Mouse (Mus musculus) monocyte, adult 5-6 weeks (primary cell): ENCODE results near the gene Taar8a. TPM values are rescaled to one million over a fixed set of nuclear protein-coding genes. Genes with fewer than 3 reads are reported as not detected.

ENCODE experiments used
- ATAC-seq: fragments of 153-309, 156-312 bp; replicated peaks from 2 replicates; pipeline ENCODE4 v1.8.0; 2017; ENCODE audit warnings: mild to moderate bottlenecking; ENCODE audit not compliant: low TSS enrichment, insufficient number of reproducible peaks, severe bottlenecking, poor library complexity, low FRiP score
- total RNA-seq: library from RNA; stranded (forward); fragments of 200-1000, 200-491, 200-594 nt; gene quantifications from 3 replicates; pipeline ENCODE4 v1.2.3, GENCODE M21; 2017

Taar8a gene
- total RNA-seq, 1 experiment from 2014 or later: not detected

DNA sequence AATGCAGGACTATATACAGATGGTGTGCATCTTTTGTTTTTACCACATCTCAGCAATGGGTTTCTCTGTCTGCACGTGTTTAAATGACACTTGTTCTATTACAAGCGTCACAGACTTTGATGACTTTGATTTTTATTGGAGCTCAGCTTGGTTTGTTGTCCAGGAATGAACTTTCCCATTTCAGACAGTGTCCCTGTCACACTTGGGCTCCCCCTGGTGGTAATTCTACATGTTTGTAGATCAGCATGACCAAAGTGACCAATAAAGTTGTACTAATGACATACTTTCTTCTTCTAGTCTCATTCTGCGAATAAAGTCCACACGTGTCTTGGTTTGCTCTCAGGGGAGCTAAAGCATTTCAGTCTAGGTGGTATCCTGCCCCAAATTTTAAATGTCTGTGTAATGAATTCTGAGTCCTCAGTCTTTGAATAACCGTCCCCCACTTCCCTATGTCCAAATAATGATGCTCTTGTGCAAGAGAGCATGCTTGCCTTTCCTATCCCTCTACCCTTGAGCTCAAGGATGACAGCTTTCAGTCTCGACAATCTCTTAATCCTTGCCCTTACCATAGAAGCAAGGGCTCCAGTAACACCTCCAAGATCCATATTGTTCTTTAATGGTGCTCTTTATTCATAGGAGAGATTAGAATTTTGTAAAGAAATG, 34.9 kb downstream of the Taar8a start:
- no peak for ATAC-seq

Other genes starting within 250 kb of the Taar8a start
- 8.6 to 16.8 TPM (median 14.7 TPM) in 3 replicates for gene Vnn3, start 225.0 kb upstream of the Taar8a start, total RNA-seq
- not detected in 3 replicates for gene Vnn1, start 181.8 kb upstream of the Taar8a start, total RNA-seq
- gene Taar1, start 156.1 kb upstream of the Taar8a start, total RNA-seq: not detected in 3 replicates
- gene Taar2, start 137.9 kb upstream of the Taar8a start, total RNA-seq: not detected in 3 replicates
- gene Taar3, start 126.9 kb upstream of the Taar8a start, total RNA-seq: not detected in 3 replicates
- gene Taar4, start 116.0 kb upstream of the Taar8a start, total RNA-seq: not detected in 3 replicates
- gene Taar5, start 105.8 kb upstream of the Taar8a start, total RNA-seq: not detected in 3 replicates
- gene Taar6, start 90.9 kb upstream of the Taar8a start, total RNA-seq: not detected in 3 replicates
- not detected in 3 replicates for gene Taar7a, start 83.0 kb upstream of the Taar8a start, total RNA-seq
- gene Taar7b, start 76.6 kb upstream of the Taar8a start, total RNA-seq: not detected in 3 replicates
- gene Taar7d, start 49.3 kb upstream of the Taar8a start, total RNA-seq: not detected in 3 replicates
- not detected in 3 replicates for gene Taar7e, start 38.9 kb upstream of the Taar8a start, total RNA-seq
- not detected in 3 replicates for gene Taar7f, start 27.0 kb upstream of the Taar8a start, total RNA-seq
- not detected in 3 replicates for gene Taar8b, start 15.8 kb downstream of the Taar8a start, total RNA-seq
- not detected in 3 replicates for gene Taar8c, start 25.4 kb downstream of the Taar8a start, total RNA-seq
- not detected in 3 replicates for gene Taar9, start 33.0 kb downstream of the Taar8a start, total RNA-seq
- gene Stx7, start 72.8 kb downstream of the Taar8a start, total RNA-seq: 104 to 141 TPM (median 123 TPM) in 3 replicates
- not detected in 3 replicates for gene Moxd1, start 147.0 kb downstream of the Taar8a start, total RNA-seq